Mouse (Mus musculus) cerebellum, adult 8-10 months (tissue): ENCODE data around the gene Nr1h4.
A peak's percentile ranks its signal among the peaks of the same experiment; 100 is the strongest.

Source experiments
- DNase-seq: peaks from one replicate; pipeline ENCODE4 v3.0.0; 2022

Gene Nr1h4

GRCm38 (mm10) chr10:89470596-89471353 is 62.6 kb downstream of the Nr1h4 start:
- no peak for DNase-seq

GRCm38 (mm10) chr10:89464760-89465405 is 68.5 kb downstream of the Nr1h4 start:
- DNase-seq: no peak

GRCm38 (mm10) chr10:89462890-89463289 is 70.5 kb downstream of the Nr1h4 start:
- DNase-seq: no peak

GRCm38 (mm10) chr10:89461856-89462507 is 71.4 kb downstream of the Nr1h4 start:
- DNase-seq: peak; percentile 67

- DNase-seq: no peak
These were observed 72.4 kb downstream of the Nr1h4 start for GRCm38 (mm10) chr10:89460972-89461371.

- DNase-seq: no peak
These were observed 74.6 kb downstream of the Nr1h4 start for GRCm38 (mm10) chr10:89458770-89459169.

- no peak for DNase-seq
These were observed 79.6 kb downstream of the Nr1h4 start for GRCm38 (mm10) chr10:89453794-89454193.

GRCm38 (mm10) chr10:89453068-89453641 is 80.2 kb downstream of the Nr1h4 start:
- no peak for DNase-seq

- DNase-seq: no peak
These were observed 83.0 kb downstream of the Nr1h4 start for GRCm38 (mm10) chr10:89450411-89450810.

- DNase-seq: no peak
These were observed 89.0 kb downstream of the Nr1h4 start for GRCm38 (mm10) chr10:89444381-89444780.

GRCm38 (mm10) chr10:89443623-89444151 is 89.7 kb downstream of the Nr1h4 start, which contains the start of gene Gas2l3:
Gas2l3 (minus strand) TSS chr10:89443967.
- peak; percentile 63 for DNase-seq

GRCm38 (mm10) chr10:89443115-89443622 is 90.2 kb downstream of the Nr1h4 start:
- DNase-seq: no peak

- no peak for DNase-seq
These were observed 90.7 kb downstream of the Nr1h4 start for GRCm38 (mm10) chr10:89442640-89443039.

GRCm38 (mm10) chr10:89441961-89442360 is 91.4 kb downstream of the Nr1h4 start:
- no peak for DNase-seq

GRCm38 (mm10) chr10:89439380-89439779 is 94.0 kb downstream of the Nr1h4 start:
- no peak for DNase-seq

- DNase-seq: no peak
These were observed 95.4 kb downstream of the Nr1h4 start for GRCm38 (mm10) chr10:89437996-89438395.

- no peak for DNase-seq
These were observed 95.9 kb downstream of the Nr1h4 start for GRCm38 (mm10) chr10:89437472-89437871.

GRCm38 (mm10) chr10:89435920-89436319 is 97.5 kb downstream of the Nr1h4 start:
- DNase-seq: no peak

- DNase-seq: no peak
These were observed 98.0 kb downstream of the Nr1h4 start for GRCm38 (mm10) chr10:89435413-89435812.

- no peak for DNase-seq
These were observed 98.7 kb downstream of the Nr1h4 start for GRCm38 (mm10) chr10:89434509-89435210.

- DNase-seq: no peak
These were observed 100.6 kb downstream of the Nr1h4 start for GRCm38 (mm10) chr10:89432743-89433142.

- DNase-seq: no peak
These were observed 102.6 kb downstream of the Nr1h4 start for GRCm38 (mm10) chr10:89430751-89431150.
